Mouse (Mus musculus) embryo, embryonic 11.5 days (tissue): ENCODE measurements around the gene Prkn.

Experiments
- DNase-seq: peaks from one replicate; pipeline ENCODE4 v3.0.0-alpha.2; 2012; ENCODE audit warnings: low read depth, low spot score

Gene Prkn

GRCm38 (mm10) chr17:12037574-12037973, 1197.4 kb downstream of the Prkn start:
- no peak for DNase-seq

- DNase-seq, result no peak
Measured at GRCm38 (mm10) chr17:12038499-12038898, 1198.3 kb downstream of the Prkn start.

GRCm38 (mm10) chr17:12039188-12039587, 1199.0 kb downstream of the Prkn start:
- DNase-seq, result peak; percentile 71

GRCm38 (mm10) chr17:12039922-12040321, 1199.7 kb downstream of the Prkn start:
- no peak for DNase-seq

GRCm38 (mm10) chr17:12040546-12040945, 1200.4 kb downstream of the Prkn start:
- no peak for DNase-seq

GRCm38 (mm10) chr17:12041091-12041655, 1201.0 kb downstream of the Prkn start:
- DNase-seq, result no peak

GRCm38 (mm10) chr17:12042561-12043256, 1202.5 kb downstream of the Prkn start:
- no peak for DNase-seq

- no peak for DNase-seq
Measured at GRCm38 (mm10) chr17:12044222-12044621, 1204.0 kb downstream of the Prkn start.

- DNase-seq, result no peak
Measured at GRCm38 (mm10) chr17:12045861-12046273, 1205.7 kb downstream of the Prkn start.

- DNase-seq, result no peak
Measured at GRCm38 (mm10) chr17:12047032-12047431, 1206.8 kb downstream of the Prkn start.

GRCm38 (mm10) chr17:12047523-12047922, 1207.3 kb downstream of the Prkn start:
- no peak for DNase-seq

- no peak for DNase-seq
Measured at GRCm38 (mm10) chr17:12048695-12049490, 1208.7 kb downstream of the Prkn start.

GRCm38 (mm10) chr17:12050261-12050660, 1210.1 kb downstream of the Prkn start:
- no peak for DNase-seq

GRCm38 (mm10) chr17:12051031-12051430, 1210.8 kb downstream of the Prkn start:
- DNase-seq, result no peak

GRCm38 (mm10) chr17:12052651-12053050, 1212.5 kb downstream of the Prkn start:
- DNase-seq, result no peak

- no peak for DNase-seq
Measured at GRCm38 (mm10) chr17:12059041-12059440, 1218.9 kb downstream of the Prkn start.

- DNase-seq, result no peak
Measured at GRCm38 (mm10) chr17:12061381-12061780, 1221.2 kb downstream of the Prkn start.

- no peak for DNase-seq
Measured at GRCm38 (mm10) chr17:12062861-12063260, 1222.7 kb downstream of the Prkn start.

GRCm38 (mm10) chr17:12063533-12063932, 1223.3 kb downstream of the Prkn start:
- no peak for DNase-seq

- no peak for DNase-seq
Measured at GRCm38 (mm10) chr17:12066054-12066453, 1225.9 kb downstream of the Prkn start.

- no peak for DNase-seq
Measured at GRCm38 (mm10) chr17:12076816-12077215, 1236.6 kb downstream of the Prkn start.

GRCm38 (mm10) chr17:12080656-12081495, 1240.7 kb downstream of the Prkn start:
- no peak for DNase-seq
